Mouse (Mus musculus) heart, embryonic 12.5 days (tissue): ENCODE results near the gene 1520401A03Rik. TPM values are rescaled to one million over a fixed set of nuclear protein-coding genes. Genes with fewer than 3 reads are reported as not detected.
A peak's percentile ranks its signal among the peaks of the same experiment; 100 is the strongest.
"Not testable (repeated sequence)": the region's sequence is repeated elsewhere in the genome, so short reads cannot be mapped to it uniquely, and the experiment has no call there.

Experiments used
- ATAC-seq: fragments of 200-750 bp; cut with Nextera tagmentation; 2 replicates; pipeline ENCODE4 v1.8.0; 2017; ENCODE audit warnings: moderate TSS enrichment, moderate library complexity; ENCODE audit not compliant: insufficient number of reproducible peaks, low FRiP score
- H3K27ac ChIP-seq: fragments of 300-500 bp; sonication (generic); 2 replicates; pipeline ENCODE4 v1.5.1; 2016; ENCODE audit warnings: mild to moderate bottlenecking, moderate library complexity; ENCODE audit not compliant: poor library complexity, severe bottlenecking
- H3K27me3 ChIP-seq: fragments of 300-500 bp; sonication (generic); replicated peaks from 2 replicates; pipeline ENCODE4 v1.6.1; 2016; ENCODE audit warnings: mild to moderate bottlenecking, moderate library complexity
- H3K36me3 ChIP-seq: fragments of 300-500 bp; sonication (generic); 2 replicates; pipeline ENCODE4 v1.6.1; 2016; ENCODE audit warnings: mild to moderate bottlenecking, moderate library complexity
- H3K4me1 ChIP-seq: fragments of 300-500 bp; sonication (generic); replicated peaks from 2 replicates; pipeline ENCODE4 v1.6.1; 2016; ENCODE audit warnings: mild to moderate bottlenecking
- H3K4me2 ChIP-seq: fragments of 300-500 bp; sonication (generic); 2 replicates; pipeline ENCODE4 v1.6.1; 2016; ENCODE audit warnings: mild to moderate bottlenecking, moderate library complexity
- H3K4me3 ChIP-seq: fragments of 300-500 bp; sonication (generic); 2 replicates; pipeline ENCODE4 v1.5.1; 2016; ENCODE audit warnings: mild to moderate bottlenecking
- H3K9ac ChIP-seq: fragments of 300-500 bp; sonication (generic); 2 replicates; pipeline ENCODE4 v1.6.1; 2016; ENCODE audit warnings: mild to moderate bottlenecking, moderate library complexity
- H3K9me3 ChIP-seq: fragments of 300-500 bp; sonication (generic); replicated peaks from 2 replicates; pipeline ENCODE4 v1.6.1; 2016; ENCODE audit warnings: mild to moderate bottlenecking, moderate library complexity
- WGBS: fragments of 180-500 bp; shearing (Covaris S2); methylation state at CpG from one replicate; pipeline ENCODE4 v1.1.7; 2016; 5-methylcytosine and 5-hydroxymethylcytosine counted together
- polyA plus RNA-seq: library from polyadenylated mRNA; unstranded; fragments of >200 nt; fragmentation: Nextera tagmentation; extraction: Ambion mirVana; gene quantifications from 2 replicates; pipeline ENCODE4 v1.2.1, GENCODE M21; 2016

Gene 1520401A03Rik
- 0.18 TPM in 1 of 2 replicates, not detected in the other for polyA plus RNA-seq

DNA sequence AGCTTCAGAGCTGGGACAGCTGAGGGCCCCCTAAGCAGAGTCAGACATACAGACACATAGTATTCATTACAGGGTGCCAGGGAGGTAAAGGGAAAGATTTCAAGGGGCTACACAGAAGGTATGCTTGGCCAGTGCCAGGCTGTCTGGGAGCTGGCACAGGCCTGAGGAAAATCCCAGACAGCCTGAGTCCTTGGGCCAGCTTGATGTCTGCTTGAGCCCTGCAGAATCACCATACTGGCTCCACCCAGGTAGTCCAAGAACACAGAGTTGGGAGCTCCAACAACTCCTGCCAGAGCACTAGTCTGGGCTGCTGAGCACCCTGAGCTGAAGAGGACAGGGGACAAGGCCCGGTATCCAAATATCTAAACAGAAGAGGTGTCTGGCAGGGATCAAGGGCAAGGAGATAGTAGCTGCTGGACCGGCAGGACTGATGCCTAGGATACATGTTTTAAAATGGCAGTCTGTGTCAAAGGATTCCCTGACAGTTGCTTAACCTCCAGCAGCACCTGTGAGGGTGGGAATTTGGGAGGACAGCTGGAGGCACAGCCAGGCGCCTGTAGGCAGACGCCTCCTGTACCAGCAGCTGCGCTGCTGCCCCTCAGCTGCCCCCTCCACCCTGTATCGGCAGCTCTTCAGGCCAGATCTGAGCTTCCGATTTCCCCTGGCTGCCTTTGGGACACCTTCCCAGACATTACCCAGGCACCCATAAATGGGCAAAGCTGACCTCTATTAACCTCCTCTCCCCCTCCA, at the start of gene 1520401A03Rik:
TSS of gene 1520401A03Rik (minus strand) at position 408 of the 750 bp plus-strand sequence.
- Histone ChIP-seq H3K36me3 (no peaks in the 10 kb centered on the region), H3K9me3 (no peaks in the 10 kb centered on the region), H3K4me1 (peaks cover 8% of the 10 kb centered on the region), H3K4me3 (no peak within 1 kb of the TSS), H3K9ac (no peak within 1 kb of the TSS), H3K4me2 (no peak within 1 kb of the TSS), H3K27me3 (peaks cover 32% of the 10 kb centered on the region), H3K27ac (no peak within 1 kb of the TSS)
- WGBS = 50% methylated on average over 7 of the region's 7 CpGs
- ATAC-seq = no peak

DNA sequence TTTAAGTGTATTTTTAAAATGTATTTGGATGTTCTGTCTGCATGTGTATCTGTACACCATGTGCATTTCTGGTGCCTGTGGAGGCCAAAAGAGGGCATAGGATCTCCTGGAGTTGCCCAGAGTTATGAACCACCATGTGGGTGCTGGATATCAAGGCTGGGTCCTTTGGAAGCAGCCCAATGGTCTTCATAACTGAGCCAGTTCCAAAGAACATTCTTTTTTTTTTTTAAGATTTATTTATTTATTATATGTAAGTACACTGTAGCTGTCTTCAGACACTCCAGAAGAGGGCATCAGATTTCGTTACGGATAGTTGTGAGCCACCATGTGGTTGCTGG, 49.6 kb upstream of the 1520401A03Rik start:
- WGBS = 81% methylated on average over 2 of the region's 2 CpGs
- H3K4me2 ChIP-seq = not testable (repeated sequence)

DNA sequence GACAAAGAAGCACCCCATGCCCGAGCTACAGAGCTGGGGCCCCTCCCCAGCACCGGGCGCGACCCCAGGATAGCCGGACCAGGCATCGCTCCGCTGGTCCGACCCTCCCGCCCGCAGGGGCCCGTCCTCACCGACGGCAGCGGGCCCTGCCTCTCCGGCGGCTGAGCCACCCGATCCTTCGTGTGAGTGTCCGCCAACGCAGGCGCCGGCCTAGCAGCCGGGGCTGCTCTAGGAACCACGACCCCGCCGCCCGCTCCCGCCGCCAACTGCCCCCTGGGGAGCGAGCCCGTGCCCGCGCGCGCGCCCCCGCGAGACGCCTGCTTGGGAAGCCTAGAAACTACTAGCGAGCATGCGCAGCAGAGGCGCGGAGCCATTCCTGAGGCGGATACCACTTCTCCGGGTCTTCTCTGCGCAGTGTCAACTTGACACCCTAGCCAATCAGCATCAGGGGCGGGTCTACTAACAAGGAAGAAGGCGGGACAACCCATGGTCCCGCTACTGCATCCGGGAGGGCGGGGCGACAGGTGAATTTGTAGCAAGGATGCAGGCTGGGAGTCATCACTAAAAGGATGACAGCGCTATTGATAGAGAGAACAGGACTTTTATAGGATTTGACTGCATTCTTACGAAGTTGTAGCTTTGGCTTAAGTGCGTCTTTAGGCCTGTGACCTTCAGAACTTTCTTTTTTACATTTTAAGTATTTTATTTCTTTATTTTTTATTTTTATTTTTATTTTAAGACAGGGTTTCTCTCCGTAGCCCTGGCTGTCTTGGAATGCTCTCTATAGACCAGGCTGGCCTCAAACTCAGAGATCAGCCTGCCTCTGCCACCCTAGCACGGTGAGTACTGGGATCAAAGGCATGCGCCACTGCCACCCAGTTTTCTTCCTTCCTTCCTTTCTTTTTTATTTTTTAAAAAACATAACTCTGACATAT, 49.0 kb upstream of the 1520401A03Rik start, which contains the start of gene Flywch1:
TSS of gene Flywch1 (minus strand) at position 319 of the 935 bp plus-strand sequence.
- H3K4me3 ChIP-seq = peak within 1 kb of the TSS; percentile 87
- H3K27ac ChIP-seq = peak within 1 kb of the TSS; percentile 82
- H3K27me3 ChIP-seq = no peaks in the 10 kb centered on the region
- ATAC-seq = peak; percentile 98
- peak within 1 kb of the TSS; percentile 93 for H3K9ac ChIP-seq
- peaks cover 8% of the 10 kb centered on the region for H3K4me1 ChIP-seq
- H3K36me3 ChIP-seq = peaks cover 12% of the 10 kb centered on the region
- peak within 1 kb of the TSS; percentile 80 for H3K4me2 ChIP-seq
- 3% methylated on average over 58 of the region's 58 CpGs for WGBS
- H3K9me3 ChIP-seq = no peaks in the 10 kb centered on the region

More for the DNA sequence above, 49.6 kb upstream of the 1520401A03Rik start:
- not testable (repeated sequence) for H3K27me3 ChIP-seq, H3K9me3 ChIP-seq, H3K4me3 ChIP-seq, H3K9ac ChIP-seq, H3K4me1 ChIP-seq, ATAC-seq, H3K27ac ChIP-seq
- peaks cover 12% of the 10 kb centered on the region for H3K36me3 ChIP-seq

GRCm38 (mm10) chr17:23770896-23771283, 48.3 kb upstream of the 1520401A03Rik start:
- peak overlapping the region; percentile 82 for H3K27ac ChIP-seq
- peak overlapping the region; percentile 87 for H3K4me3 ChIP-seq
- peak overlapping the region; percentile 93 for H3K9ac ChIP-seq
- peak; percentile 65 for ATAC-seq
- H3K4me2 ChIP-seq = peak overlapping the region; percentile 80
- H3K27me3 ChIP-seq = no peaks in the 10 kb centered on the region
- H3K36me3 ChIP-seq = peaks cover 15% of the 10 kb centered on the region
- peaks cover 8% of the 10 kb centered on the region for H3K4me1 ChIP-seq
- WGBS = under 1% methylated on average over 19 of the region's 19 CpGs
- no peaks in the 10 kb centered on the region for H3K9me3 ChIP-seq

GRCm38 (mm10) chr17:23770493-23770892, 47.9 kb upstream of the 1520401A03Rik start:
- peak overlapping the region; percentile 93 for H3K9ac ChIP-seq
- peak overlapping the region; percentile 80 for H3K4me2 ChIP-seq
- no peaks in the 10 kb centered on the region for H3K27me3 ChIP-seq
- 14% methylated on average over 2 of the region's 2 CpGs for WGBS
- peaks cover 15% of the 10 kb centered on the region for H3K36me3 ChIP-seq
- peak overlapping the region; percentile 87 for H3K4me3 ChIP-seq
- ATAC-seq = no peak
- no peaks in the 10 kb centered on the region for H3K9me3 ChIP-seq
- peak overlapping the region; percentile 82 for H3K27ac ChIP-seq
- H3K4me1 ChIP-seq = peaks cover 8% of the 10 kb centered on the region

DNA sequence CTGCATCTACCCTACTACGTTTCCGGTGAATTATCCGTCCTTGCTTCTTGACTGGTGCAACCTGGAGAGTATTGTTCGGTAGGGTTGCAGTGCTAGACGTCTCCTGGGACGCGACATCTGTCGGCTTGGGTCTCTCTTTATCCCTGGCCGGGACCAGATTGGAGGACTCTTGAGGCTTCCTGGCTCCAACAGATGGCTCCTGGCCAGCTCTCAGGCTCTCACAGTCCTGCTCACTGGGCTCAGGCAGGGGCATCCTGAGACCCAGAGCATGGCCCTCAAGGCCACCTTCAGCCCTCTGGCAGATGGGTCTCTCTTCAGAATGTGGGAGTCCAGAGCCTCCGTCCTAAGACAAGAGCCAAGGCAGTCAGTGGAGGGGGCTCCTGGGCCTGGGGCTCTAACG, 40.4 kb upstream of the 1520401A03Rik start:
- ATAC-seq = no peak
- Histone ChIP-seq H3K27ac (no peak overlapping the region), H3K9me3 (no peaks in the 10 kb centered on the region), H3K4me1 (no peaks in the 10 kb centered on the region), H3K4me2 (no peak overlapping the region), H3K9ac (no peak overlapping the region), H3K4me3 (no peak overlapping the region), H3K27me3 (no peaks in the 10 kb centered on the region), H3K36me3 (peaks cover 56% of the 10 kb centered on the region)
- 86% methylated on average over 11 of the region's 11 CpGs for WGBS

GRCm38 (mm10) chr17:23761155-23761554, 38.6 kb upstream of the 1520401A03Rik start:
- H3K4me3 ChIP-seq = no peak overlapping the region
- H3K4me1 ChIP-seq = no peaks in the 10 kb centered on the region
- ATAC-seq = no peak
- H3K36me3 ChIP-seq = peaks cover 73% of the 10 kb centered on the region
- no peaks in the 10 kb centered on the region for H3K9me3 ChIP-seq
- no peaks in the 10 kb centered on the region for H3K27me3 ChIP-seq
- H3K27ac ChIP-seq = no peak overlapping the region
- 91% methylated on average over 3 of the region's 3 CpGs for WGBS
- no peak overlapping the region for H3K9ac ChIP-seq
- H3K4me2 ChIP-seq = no peak overlapping the region

- Histone ChIP-seq H3K9ac (no peak overlapping the region), H3K9me3 (no peaks in the 10 kb centered on the region), H3K4me1 (no peaks in the 10 kb centered on the region), H3K36me3 (peaks cover 79% of the 10 kb centered on the region), H3K4me2 (no peak overlapping the region), H3K27ac (no peak overlapping the region), H3K27me3 (no peaks in the 10 kb centered on the region), H3K4me3 (no peak overlapping the region)
- 89% methylated on average over 9 of the region's 9 CpGs for whole genome bisulfite sequencing
- ATAC-seq = no peak
Observed at GRCm38 (mm10) chr17:23760231-23760630, 37.6 kb upstream of the 1520401A03Rik start.

GRCm38 (mm10) chr17:23758801-23759200, 36.2 kb upstream of the 1520401A03Rik start:
- H3K36me3 ChIP-seq = peaks cover 92% of the 10 kb centered on the region
- H3K9ac ChIP-seq = no peak overlapping the region
- no peaks in the 10 kb centered on the region for H3K9me3 ChIP-seq
- H3K4me3 ChIP-seq = no peak overlapping the region
- no peaks in the 10 kb centered on the region for H3K27me3 ChIP-seq
- no peak for ATAC-seq
- no peaks in the 10 kb centered on the region for H3K4me1 ChIP-seq
- WGBS = 83% methylated on average over 8 of the region's 8 CpGs
- no peak overlapping the region for H3K4me2 ChIP-seq
- H3K27ac ChIP-seq = no peak overlapping the region

DNA sequence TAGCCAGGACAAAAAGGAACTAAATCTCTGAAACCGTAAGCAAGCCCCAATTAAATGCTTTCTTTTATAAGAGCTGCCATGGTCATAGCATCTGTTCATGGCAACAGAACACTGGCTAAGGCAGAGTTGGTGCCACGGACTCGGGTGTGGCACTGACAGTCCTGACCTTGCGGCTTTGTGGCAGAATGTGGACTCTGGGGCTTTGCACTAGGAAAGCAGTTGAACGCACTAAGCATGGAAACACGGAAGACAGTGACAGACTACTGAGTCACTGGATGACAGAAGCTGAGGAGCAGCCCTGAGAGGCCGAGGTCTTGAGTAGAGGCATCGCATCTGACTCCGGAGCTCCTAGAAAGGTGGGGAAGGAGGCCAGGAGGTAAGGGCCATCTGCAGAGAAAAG, 35.0 kb upstream of the 1520401A03Rik start:
- Histone ChIP-seq H3K4me3 (no peak overlapping the region), H3K9me3 (no peaks in the 10 kb centered on the region), H3K4me2 (no peak overlapping the region), H3K36me3 (peaks cover 98% of the 10 kb centered on the region), H3K4me1 (no peaks in the 10 kb centered on the region), H3K9ac (no peak overlapping the region), H3K27ac (no peak overlapping the region), H3K27me3 (no peaks in the 10 kb centered on the region)
- ATAC-seq = no peak
- 93% methylated on average over 9 of the region's 9 CpGs for WGBS

DNA sequence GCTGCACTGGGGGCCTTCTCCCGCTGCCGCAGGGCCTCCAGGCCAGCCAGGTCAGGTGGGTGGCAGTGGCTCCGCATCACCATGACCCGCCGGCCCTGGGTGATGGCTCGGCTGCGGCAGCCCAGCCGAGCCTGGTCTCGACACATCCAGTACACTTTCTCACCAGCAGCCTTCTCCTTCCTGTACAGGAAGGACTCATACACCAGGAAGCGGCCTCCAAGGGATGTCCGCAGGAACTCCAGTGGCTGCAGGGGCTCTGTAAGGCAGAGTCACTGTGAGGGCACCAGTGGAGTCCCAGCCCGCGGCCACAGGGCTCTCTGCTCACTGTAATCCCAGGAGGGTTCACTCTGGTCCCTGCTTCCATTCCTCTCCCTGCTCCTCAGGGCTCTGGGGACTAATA, 33.1 kb upstream of the 1520401A03Rik start:
- H3K9ac ChIP-seq = no peak overlapping the region
- no peak overlapping the region for H3K4me3 ChIP-seq
- H3K4me1 ChIP-seq = no peaks in the 10 kb centered on the region
- H3K27me3 ChIP-seq = no peaks in the 10 kb centered on the region
- peaks cover 93% of the 10 kb centered on the region for H3K36me3 ChIP-seq
- WGBS = 83% methylated on average over 13 of the region's 13 CpGs
- no peak for ATAC-seq
- H3K4me2 ChIP-seq = no peak overlapping the region
- no peak overlapping the region for H3K27ac ChIP-seq
- H3K9me3 ChIP-seq = no peaks in the 10 kb centered on the region
